Mouse (Mus musculus) layer of hippocampus, postnatal 36 days (tissue): Measurements from ENCODE around the gene Apopt1. TPM values are rescaled to one million over a fixed set of nuclear protein-coding genes. Genes with fewer than 3 reads are reported as not detected.
A peak's percentile ranks its signal among the peaks of the same experiment; 100 is the strongest.
"Not testable (repeated sequence)": the region's sequence is repeated elsewhere in the genome, so short reads cannot be mapped to it uniquely, and the experiment has no call there.

Experiments used
- DNase-seq, 2 experiments: peaks; one replicate each; pipeline ENCODE4 v3.0.0; 2022
- total RNA-seq, 2 experiments: library from RNA; stranded (reverse); gene quantifications; 2 replicates each; pipeline ENCODE4 v1.2.3; 2021

Gene Apopt1
- total RNA-seq, 2 experiments from 2014 or later, result 35.7 to 37.9 TPM

DNA sequence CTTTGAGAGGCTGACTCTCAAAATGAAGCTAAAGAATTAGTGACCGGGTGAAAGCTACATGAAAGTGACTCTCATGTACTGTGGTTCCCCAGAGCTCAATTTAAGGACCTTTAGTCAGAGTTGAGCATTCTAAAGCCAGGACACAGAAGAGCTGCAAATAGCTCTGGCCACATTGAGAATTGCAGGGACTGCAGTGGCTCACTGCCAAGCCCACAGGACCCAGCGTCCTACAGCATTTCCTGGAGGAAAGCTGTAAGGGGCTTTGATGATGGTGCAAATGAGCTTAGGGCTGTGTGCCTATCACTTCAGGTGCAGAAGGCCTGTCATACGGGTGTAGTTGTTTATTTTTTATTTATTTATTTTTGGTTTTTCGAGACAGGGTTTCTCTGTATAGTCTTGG is 4.9 kb upstream of the Apopt1 start:
- no peak for DNase-seq

DNA sequence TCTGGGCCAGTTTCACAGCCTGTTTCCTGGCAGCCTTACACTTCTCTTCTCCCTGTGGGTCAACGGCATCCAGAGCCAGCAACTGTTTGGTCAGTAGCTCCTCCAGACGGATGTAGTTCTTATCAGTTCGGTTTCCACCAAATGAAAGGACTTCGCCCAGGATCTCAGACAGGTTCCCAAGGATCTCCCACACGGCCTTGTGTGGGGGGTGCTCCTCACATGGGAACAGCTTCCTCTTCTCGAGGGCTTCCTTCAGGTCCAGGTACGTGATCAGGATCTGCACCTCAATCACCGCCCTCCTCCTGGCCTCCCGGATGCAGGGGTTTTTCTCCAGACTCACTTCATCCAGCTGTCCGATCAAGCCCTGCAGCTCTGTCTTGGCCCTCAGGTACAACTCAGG is 3.0 kb upstream of the Apopt1 start:
- DNase-seq, result no peak

DNA sequence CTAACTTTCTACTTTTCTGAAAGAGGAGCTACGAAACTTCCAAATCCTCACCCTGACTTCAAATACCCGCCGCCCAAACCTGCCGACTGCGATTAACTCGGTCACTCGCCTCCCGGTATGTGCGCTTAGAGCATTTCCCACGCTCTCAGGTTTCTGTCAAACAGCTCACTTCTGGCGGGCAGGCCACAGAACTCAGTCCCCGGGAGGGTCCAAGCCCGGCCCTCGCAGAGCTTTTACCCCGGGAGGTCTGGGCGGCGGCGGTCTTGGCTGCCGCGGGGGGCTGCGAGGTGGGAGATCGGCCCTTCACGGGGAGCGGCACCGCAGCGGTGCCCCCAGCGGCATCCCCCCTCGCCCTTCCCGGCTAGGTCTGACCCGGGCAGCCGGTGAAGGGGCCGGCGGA is 585 bp upstream of the Apopt1 start:
- DNase-seq, result no peak

DNA sequence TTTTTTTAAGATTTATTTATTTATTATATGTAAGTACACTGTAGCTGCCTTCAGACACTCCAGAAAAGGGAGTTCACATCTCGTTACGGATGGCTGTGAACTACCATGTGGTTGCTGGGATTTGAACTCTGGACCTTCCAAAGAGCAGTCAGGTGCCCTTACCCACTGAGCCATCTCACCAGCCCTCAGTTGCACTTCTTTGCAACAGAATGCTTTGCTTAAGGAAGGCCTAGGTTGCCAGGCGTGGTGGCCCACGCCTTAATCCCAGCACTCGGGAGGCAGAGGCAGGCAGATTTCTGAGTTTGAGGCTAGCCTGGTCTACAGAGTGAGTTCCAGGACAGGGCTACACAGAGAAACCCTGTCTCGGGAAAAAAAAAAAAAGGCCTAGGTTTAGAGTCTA is 819 bp downstream of the Apopt1 start:
- not testable (repeated sequence) for DNase-seq

DNA sequence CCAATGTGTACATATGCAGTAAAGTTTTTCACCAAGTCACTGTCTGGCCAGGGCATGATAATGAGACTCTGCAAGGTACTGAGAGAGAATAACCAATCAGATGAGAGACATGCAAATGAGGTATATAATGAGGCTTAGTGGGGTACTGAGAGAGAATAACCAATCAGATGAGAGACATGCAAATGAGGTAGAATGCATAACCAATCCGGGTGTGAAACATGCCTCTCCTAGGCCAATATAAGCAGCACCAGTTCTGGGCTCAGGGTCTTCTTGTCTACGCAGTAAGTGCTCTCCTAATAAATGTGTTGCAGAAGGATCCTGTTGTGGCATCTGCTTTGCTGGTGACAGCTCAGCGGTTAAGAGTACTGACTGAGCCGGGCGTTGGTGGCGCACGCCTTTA is 3.4 kb downstream of the Apopt1 start:
- no peak for DNase-seq

DNA sequence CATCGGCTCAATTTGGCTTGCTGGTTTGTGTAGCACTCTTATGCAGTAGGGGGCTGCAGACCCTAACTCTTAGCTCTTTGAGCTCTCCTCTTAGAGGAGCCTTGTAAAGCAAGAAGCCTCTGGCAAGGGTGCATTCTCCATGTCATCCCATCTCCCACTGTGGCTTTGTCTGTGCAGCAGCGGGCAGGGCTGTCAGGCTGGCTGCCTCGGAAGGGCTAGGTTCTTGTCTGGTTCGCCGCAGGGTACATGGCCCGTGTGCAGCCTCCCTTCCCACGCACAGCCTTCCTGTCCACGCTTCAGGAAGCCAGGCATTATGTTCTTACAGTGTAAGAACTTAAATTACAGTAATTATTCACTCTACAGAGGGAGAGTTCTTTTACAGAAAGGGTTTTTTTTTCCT is 5.6 kb downstream of the Apopt1 start:
- no peak for DNase-seq

DNA sequence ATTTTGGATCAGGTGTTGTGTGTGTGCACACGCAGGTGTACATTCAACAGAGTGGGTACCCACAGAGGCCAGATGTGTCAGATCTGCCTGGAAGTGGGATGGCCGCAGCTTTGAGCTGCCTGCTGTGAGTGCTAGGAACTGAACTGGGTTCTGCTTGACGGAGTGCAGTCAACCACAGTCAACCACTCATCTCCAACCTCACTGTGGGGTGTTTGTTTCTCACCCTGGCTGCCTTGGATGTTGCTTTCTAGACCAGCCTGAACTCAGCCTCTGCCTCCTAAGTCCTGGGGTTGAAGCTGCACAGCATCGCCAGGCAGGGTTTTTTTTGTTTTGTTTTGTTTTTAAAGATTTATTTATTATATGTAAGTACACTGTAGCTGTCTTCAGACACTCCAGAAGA is 7.2 kb downstream of the Apopt1 start:
- DNase-seq, result no peak

DNA sequence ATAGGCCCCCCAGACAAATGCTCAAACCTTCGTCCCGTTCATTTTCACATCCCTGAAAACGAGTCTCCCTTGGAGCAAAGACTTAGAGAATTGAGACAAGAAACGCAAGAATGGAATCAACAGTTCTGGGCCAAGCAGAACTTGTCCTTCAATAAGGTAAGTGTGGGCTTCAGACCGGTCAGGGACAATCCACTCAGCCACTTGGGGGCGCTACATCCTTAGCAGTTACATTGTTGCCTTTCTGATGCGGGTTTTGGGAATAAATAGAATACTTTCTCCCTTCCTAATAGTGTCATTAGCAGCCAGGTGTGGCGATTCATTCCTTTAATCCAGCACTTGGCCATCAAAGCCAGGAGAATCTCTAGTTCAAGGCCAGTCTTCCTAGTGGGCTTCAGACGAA is 9.6 kb downstream of the Apopt1 start:
- no peak for DNase-seq

DNA sequence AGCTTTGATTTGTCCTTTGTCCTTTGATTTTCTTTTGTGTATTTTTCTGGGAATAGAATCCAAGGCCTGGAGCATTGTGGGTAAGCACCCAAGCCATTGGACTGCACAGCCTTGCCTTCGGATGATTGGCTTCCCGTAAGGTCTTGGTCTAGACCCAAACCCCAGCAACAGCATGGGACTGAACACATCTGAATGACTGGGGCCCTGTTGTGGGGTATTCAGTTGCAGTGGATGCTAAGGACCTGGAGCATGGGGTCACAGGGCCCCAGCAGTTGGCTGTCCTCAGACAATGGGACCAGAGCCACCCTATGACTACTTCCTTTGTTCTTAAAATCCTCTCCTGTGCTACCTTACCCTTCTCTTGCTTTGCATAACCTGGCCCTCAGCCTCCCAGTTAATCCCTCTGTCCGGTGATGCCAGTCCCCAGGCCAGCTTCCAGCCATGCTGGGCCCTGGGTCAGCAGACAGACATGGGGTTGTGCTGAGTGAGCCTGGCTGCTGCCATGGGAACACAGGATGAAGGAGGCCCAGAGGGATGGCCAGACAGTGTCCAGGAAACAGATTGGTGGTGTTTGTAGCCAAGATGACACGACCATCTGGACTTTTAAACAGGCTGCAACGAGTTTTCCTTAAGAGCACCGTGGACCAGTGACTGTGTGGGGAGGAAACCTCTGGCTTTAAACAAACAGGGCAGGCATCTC is 11.7 kb downstream of the Apopt1 start:
- no peak for DNase-seq

DNA sequence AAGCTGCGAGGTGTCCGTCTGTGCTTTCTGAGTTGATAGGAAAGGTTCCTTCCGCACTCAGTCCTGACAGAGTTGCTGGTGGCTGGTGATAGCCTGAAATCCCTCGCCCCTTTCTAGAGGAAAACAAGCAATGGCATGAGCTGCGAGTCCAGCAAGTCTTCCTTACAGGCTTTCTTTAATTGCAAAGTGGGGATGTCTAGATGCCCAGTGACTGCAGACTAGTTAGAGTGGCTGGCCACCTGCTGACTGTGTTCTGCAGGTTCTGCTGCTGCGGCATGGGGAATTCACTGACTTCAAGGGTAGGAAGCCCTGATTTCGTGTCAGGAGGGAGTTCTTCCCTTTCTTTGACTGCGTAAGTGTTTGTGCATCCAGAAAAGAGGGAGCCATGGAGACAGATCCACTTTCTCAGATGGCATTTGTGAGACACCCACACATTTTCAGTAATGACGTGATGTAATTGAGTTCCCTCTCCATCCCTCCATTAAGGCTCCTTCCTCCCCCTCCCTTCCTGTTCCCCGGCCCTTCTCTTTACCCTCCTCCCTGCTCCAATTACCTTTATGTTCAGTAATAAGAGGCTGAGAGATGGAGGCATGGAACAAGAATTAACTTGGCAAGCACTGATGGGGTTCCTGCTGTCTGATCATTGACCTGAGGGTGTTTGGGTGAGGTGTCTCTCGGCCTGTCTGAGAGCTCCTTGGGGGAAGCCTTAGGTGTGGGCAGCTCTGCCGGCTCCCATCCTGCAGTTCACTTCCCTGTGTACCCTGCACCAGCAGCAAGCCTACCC is 12.5 kb downstream of the Apopt1 start:
- DNase-seq, result peak in 1 of 2 experiments; percentile 45

DNA sequence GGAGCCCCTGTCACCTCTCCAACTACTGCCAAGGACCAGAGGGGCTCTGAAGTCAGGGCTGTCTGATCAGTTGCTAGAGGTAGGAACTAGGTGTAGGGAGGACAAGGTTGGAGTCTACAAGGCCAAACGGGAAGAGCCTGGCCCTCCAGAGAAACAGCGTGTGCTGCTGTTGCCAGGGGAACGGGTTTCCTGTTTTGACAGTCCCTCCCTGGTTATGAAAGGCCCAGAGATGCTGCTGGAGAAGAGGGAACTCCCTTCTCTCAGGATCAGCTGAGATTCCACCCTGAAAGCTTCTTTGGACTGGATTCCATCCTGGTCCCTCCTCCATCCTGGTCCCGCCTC is 13.0 kb downstream of the Apopt1 start:
- peak; percentile 37 to 58 for DNase-seq

DNA sequence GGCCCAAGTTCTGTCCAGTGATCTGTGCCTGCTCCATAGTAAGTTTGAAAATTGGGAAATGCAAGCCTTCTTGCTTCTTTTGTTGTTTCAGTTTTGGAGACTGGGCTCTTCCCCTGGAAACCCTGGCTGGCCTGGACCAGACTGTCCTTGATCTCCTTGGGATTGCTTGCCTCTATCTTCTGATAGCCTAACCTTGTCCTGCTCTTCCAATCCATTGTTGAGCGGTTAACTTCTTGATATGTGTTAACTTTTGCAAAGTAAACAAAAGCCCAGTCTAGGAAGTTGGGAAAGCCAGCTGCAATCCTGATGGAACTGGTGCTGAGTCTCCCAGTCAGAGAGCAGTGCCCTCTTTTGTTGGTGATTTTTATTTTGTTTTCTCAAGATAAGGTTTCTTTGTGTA is 14.9 kb downstream of the Apopt1 start:
- DNase-seq, result no peak

DNA sequence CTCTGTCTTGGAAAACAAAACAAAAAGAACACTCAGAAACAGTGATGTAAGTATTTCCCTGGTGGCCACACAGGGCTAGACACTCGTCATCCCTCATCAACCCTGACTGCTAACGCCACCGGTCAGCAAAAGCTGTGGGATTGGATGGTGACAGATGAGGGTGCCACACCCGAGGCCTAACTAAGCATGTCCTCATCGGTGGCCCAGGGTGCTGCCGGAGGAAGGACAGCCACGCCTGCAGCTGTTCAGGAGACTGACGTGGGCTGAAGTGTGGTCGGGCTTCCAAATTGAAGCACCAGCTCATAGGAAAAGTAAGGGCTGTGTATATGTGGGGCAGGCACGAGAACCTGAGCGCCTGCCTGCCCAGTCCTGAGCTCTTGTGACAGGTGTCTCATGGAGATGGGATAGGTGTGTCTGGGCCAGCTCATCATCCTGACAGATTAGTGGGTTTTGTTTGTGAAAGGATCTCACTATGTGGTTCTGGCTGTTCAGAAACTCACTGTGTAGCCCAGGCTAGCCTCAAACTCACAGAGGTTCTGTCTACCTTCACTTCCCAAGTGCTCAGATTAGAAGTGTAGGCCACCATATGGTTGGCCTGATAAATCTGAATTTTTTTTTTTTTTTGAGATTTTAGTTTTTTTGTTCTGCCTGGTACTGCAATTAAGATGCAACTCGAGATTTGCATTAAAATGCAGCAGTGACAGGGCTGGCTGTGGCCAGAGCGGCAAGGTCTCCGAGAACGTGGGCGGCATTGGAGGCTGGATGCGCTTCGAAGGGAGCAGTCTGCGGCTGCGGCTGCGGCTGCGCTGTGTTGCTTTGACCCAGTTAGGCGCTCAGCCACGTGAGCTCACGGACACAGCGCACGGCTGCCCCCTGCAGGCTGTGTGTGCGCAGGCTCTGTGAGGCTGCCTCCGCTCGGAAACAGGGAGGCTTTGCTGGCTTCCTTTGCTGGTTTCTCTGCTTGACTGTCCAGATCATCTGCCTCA is 19.1 kb downstream of the Apopt1 start:
- peak; percentile 82 to 86 for DNase-seq

DNA sequence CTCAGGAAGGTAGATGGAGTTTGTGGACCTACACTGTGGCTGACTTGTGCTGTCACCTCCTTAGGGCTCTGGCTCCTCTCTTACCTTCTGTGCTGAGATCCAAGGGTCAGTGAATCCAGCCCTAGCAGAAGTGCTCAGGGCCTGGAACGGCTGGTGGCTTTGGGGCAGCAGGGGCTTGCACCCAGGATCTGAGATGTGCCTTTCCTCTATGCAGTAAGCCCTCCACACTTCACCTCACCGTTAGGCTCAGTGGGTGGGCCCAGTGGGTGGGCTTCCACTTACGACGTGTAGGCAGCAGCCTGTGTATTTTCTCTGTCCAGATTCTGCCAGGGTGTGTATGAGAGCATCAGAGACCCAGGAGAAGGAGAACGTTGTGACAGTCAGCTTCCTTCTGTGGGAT is 19.9 kb downstream of the Apopt1 start:
- DNase-seq, result no peak

DNA sequence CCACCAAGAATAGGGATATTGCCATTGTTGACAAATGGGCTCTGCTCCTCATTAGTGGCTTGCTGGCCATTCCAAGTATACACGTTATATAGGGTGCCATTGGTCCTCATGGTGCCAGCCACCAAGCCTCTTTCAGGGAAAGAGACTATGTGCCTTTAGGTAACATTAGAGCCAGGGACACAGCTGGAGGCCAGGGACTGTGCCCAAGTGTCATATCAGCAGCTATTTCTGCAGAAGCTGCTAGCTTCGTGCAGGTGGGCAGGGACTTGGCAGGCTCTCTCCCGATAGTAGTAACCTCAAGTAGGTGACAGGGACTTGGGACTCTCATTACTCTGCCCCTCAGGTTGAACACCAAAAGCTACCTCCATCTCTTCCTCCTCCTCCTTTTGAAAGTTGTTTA is 21.9 kb downstream of the Apopt1 start:
- no peak for DNase-seq

DNA sequence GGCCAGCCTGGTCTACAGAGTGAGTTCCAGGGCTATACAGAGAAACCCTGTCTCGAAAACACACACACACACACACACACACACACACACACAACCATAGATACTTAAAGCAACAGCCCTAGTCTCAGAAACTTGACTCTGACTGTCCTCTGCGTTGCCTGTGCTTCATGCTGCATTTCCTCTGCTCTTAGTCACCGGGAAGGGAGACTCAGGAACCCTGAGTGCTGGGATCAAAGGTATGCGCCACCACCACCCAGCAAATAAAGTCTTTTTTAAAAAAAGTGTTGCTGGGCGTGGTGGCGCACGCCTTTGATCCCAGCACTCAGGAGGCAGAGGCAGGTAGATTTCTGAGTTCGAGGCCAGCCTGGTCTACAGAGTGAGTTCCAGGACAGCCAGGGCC is 23.6 kb downstream of the Apopt1 start:
- not testable (repeated sequence) for DNase-seq

DNA sequence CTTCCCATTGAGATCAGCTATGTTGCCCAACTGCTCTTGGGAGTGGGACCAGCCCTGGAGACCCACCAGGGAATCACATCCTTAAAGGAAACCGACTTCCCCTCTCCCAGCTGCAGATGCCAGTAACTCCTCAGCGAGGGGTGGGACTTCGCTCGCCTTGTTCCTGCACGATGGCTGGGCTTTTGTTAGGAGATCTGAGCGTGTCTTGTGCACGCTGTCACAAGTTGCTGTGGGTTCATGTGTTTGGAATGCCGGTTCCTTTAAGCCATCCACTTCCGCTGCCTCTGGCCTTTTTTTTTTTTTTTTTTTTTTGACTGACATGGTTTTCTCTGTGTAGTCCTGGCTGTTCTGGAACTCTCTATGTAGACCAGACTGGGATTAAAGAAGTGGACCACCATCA is 24.3 kb downstream of the Apopt1 start:
- DNase-seq, result no peak

DNA sequence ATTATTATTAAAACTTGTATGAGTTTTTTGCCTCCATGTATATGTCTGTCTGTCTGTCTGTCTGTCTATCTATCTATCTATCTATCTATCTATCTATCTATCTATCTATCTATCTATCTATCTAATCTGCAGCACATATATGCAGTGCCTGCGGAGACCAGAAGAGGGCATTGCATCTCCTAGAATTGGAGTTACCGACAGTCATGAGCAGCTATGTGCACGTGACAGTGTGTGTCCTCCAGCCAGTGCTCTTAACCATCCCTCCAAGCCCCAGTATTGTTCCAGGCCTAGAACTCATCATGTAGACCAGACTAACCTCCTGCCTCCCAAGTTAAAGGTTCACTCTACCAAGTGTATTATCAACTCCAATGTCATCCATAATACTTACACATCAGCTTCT is 25.7 kb downstream of the Apopt1 start:
- peak in 1 of 2 experiments; percentile 56 for DNase-seq

DNA sequence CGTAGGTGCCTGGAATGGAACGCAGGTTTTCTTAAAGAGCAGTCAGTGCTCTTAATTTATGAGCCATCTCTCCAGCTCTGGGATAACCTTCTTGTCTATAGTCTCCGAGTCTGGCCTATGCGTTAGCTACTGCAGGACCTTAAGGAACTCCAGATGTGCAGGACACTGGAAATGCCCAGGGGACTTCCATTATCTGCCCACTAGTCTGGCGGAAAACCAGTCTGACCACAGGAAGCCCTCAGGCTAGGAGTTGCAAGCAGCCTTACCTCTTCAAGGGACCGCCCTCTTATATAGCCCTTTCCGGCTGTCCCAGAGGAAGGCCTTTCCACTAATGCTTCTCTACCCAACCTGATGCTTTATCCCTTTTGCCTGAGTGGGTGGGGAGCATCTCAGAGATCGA is 28.3 kb downstream of the Apopt1 start:
- DNase-seq, result no peak

DNA sequence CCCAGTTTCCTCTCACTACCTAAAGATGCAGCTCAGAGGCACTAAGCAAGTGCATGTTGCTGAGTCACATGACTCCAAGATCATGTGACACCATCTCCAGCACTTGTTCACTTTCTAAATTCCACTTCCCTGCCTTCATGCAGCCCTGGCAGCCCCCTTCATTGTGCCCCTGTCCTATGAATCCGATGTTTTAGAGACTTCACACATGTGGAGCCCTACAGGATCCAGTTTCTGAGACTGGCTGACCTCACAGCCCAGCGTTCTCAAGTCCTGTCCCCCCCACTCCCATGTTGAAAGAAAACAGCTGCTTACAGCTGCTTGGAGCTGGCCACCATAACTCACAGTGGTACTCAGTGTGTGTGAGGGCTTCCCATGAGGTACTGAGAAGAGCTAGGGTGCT is 30.4 kb downstream of the Apopt1 start:
- no peak for DNase-seq

DNA sequence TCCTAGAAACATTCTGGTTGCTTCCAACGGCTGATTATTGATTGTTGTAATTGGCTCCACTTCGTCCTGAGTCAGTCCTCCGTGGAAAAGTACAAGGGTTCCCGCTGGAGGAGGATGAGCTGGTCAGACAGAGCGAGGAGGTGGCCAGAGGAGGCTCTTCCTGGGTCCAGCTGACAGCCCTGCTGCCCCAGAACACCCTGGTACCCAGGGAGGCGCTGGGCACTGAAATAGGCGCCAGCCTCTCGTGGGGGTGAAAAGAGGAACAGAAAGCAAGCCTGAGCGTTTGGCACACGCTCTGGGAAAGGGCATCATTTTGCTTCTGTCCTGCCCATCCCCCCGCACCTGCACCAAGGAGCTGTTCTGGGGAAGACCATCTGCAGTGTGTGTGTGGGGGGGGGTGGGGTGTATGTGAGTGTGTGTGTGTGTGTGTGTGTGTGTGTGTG is 30.9 kb downstream of the Apopt1 start:
- no peak for DNase-seq

DNA sequence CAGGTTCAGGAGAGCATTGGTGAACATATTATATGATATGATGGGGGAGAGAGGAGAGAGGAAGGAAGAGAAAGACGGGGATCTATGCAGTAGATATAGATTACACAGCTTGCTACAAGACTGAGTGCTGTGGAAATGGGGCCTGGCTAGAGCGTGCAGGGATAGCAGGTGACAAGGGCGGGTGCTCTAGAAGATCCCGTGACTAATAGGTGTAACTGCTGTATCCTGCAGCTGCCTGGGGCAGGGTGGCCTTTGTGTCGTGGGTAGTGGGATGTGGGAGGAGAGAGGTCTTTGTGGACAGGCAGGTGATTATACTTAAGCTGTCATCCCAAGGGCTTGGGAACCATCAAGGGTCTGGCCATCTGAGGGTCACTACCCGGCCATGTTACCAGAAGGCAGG is 32.2 kb downstream of the Apopt1 start:
- no peak for DNase-seq

DNA sequence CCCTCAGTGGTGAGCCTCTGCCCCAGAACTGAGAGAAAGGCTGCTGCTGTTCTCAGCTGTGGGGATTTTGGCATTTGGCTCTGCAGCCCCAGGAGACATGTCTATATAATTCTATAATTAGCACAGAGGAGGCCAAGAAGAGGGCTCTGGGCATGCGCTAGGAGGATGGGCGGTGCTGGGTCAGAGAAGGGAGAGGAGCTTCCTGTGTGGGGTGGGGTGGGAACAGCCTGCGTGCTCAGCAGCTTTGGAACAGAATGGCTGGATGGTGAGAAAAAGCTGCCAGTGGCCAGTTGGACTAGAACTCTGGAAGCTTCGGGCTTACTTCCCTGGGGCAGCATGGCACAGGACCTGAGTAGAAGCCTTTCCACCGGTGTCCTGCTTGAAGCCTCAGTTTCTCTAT is 33.0 kb downstream of the Apopt1 start:
- DNase-seq, result no peak
